Mouse (Mus musculus): ENCODE results near the gene Tomt. TPM values are rescaled to one million over a fixed set of nuclear protein-coding genes. Genes with fewer than 3 reads are reported as not detected.
"Not testable (repeated sequence)": the region's sequence is repeated elsewhere in the genome, so short reads cannot be mapped to it uniquely, and the experiment has no call there.

Tomt gene
- not detected for total RNA-seq (2021)

DNA sequence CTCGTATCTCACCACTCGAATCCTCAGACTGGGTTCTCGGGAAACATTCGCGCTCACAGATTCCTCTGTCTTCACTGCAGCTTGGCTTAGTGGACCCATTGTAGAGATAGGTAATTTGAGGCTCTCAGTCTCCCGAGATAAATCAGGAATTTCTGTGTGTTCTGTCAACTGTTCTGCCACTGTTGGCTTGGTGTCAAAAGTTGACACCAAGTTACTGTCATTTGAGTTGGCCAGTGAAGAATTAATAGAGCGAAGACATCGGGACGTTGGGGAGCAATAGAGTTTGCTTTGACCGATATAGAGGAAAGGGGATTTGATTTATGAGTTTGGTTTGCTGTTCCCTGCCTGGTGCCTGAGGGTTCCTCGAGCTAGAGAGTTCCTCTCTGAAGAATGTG, at the start of gene Tomt:
TSS of gene Tomt (minus strand) at position 73 of the 395 bp plus-strand sequence.
- no peak for DNase-seq
- intact Hi-C loops (cut with DNase I), result no loop called here

DNA sequence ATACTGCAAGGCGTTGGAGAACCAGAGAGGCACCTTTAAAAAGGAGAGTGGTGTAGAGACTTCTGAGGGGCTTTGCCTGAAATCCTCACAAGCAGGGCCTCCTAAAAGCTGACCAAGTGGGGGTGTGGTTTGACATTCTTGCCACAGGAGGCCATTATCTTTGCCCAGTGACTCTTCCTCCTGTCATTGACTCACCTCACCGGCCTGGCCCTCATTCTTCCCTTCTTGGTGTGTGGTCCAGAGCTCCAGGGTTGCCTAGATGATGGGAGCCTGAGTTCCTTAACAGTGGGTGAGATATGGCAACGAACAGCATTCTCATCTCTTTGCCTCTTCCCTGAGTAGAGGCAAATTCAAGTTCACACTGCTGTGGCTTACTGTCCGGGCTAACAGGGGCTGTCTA, 49.7 kb upstream of the Tomt start:
- no peak for DNase-seq
- intact Hi-C loops (cut with DNase I), result no loop called here

DNA sequence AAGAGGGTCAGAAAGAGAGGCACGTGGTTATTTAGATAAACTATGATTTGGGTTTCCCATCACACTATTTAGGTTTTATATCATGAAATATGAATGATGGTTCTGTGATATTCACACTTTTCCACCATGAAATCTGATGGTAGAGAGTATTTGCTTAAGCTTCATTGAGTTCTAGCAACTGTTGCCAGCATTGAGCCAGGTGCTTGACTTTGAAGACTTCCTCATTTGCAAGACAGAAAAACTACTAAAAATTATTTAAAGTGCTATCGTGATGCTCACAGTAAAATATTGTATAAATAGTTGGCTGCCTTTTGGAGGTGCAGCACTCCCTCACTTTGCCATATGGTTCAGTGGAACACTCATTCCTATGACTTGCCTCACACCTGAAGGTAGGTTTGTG, 49.1 kb upstream of the Tomt start:
- no peak for DNase-seq
- intact Hi-C loops (cut with DNase I), result no loop called here

DNA sequence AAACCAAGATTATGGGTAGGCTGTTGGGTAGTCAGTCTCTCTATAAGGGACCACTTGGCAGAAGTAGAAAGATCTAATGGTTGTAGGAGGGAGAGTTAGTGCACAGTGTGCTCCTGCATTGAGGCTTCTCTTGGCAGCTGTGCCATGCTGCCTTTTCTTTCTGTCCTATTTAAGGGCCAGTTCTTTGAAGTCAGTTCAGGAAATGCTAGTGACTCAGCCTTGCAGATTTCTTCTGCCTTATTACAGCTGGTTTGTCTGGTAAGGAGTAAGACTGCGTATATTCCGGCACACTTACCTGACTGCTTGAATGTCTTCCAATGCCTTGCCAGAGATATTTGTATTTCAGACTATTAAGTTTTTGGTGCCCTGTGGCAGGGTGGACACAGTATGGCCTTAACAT, 48.0 kb upstream of the Tomt start:
- DNase-seq, result no peak
- intact Hi-C loops (cut with DNase I), result no loop called here

DNA sequence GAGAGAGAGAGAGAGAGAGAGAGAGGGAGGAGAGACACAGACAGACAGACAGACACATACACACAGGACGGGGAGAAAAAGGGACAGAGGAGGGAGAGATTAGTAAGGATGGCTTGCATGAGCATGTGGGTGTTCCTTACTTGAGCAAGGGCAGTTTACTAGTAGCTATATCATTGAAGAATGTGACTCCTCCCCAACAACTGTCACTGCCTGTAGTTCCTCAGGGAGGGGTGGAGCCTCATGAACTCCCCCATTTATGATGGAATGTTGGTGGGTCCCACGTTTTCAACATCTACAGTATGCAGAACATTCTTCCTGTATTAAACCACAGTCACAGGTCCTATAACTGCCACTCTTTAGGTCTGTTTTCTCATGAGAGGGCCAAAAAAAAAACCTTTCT, 45.9 kb upstream of the Tomt start:
- intact Hi-C loops (cut with DNase I), result no loop called here
- no peak for DNase-seq

DNA sequence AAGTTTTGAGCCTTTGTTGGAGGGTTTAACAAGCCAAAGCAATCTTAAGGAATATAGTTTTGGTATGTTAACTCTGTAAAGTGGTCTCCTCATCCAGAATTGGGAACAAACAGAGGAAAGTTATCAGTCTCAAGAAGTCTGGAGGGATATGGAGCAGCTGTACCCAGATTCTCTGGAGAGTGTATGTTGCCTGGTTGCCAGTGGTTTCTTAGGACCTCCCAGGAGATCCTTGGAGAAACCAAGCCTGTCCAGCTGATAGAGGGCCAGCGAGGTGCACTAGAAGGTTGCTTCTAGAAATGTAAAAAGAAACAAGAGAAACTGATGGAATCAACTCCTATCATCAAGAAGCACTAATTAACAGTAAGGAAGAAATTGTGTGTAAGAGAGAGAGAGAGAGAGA, 45.5 kb upstream of the Tomt start:
- intact Hi-C loops (cut with DNase I), result no loop called here
- DNase-seq, result no peak

DNA sequence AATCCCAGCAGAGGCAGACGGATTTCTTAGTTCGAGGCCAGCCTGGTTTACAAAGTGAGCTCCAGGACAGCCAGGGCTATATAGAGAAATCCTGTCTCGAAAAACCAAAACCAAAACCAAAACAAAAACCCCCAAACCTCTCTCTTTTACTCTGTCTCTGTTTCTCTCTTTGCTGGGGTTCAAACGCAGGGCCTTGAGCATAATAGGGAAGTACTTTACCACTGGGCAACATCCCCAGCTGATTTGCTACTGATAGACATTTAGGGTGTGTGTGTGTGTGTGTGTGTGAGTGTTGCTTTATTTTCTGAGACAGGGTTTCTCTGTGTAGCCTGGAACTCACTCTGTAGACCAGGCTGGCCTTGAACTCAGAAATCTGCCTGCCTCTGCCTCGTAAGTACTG, 42.8 kb upstream of the Tomt start:
- intact Hi-C loops (cut with DNase I); DNase-seq: not testable (repeated sequence)

DNA sequence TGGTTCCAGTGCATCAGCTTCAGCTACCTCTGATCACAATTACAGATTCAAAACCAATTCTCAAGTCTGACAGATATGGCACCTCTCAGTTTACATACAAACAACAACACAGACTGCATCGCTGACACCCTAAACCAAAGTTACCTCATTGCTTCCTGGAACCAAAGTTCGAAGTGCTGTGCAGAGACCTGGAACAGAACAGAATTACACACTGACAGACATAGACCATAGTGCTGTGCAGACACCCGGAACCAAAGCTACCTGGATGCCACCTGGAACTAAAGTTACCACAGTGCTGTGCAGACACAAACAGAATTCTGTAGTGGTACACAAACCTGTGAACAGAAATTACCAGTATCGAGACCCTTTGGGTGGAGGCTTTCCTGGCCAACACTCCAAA, 33.6 kb upstream of the Tomt start:
- intact Hi-C loops (cut with DNase I), result no loop called here
- DNase-seq, result no peak

DNA sequence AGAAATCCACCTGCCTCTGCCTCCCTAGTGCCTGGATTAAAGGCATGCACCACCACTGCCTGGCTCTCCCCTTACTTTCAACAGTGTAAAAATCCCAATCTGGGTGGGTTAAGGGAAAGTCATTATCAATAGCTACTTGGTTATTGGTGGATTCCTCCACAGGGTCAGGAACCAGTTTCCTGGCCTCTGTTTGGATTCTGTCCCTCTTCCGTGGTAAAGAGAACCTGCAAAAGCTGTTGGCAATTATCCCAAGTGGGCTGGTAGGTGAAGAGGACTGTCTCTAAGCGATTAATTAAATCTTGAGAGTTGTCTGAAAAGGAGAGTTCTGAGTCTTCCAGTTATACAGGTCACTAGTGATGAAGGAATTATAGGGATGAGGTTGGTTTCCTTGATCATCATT, 32.2 kb upstream of the Tomt start:
- no peak for DNase-seq
- intact Hi-C loops (cut with DNase I), result no loop called here

DNA sequence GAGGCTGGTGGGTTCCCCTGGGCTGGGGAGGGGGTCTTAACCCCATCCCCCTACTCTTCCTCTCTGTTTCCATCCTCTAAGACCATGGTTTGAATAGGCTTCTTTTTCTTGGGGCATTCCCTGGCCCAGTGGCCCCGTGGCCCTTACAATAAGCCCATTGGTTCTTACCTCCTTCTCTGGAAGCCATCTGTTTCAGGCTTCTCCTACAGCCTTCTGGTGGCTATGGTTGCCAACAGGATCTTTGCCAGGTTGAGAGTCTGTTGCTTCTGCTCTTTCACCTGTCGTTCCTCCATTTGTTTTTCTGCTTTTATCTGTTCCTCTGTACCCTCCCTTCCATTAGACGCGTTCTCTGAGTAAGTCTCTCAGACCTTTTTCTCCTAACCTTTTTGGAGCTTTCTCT, 31.4 kb upstream of the Tomt start:
- intact Hi-C loops (cut with DNase I), result no loop called here

DNA sequence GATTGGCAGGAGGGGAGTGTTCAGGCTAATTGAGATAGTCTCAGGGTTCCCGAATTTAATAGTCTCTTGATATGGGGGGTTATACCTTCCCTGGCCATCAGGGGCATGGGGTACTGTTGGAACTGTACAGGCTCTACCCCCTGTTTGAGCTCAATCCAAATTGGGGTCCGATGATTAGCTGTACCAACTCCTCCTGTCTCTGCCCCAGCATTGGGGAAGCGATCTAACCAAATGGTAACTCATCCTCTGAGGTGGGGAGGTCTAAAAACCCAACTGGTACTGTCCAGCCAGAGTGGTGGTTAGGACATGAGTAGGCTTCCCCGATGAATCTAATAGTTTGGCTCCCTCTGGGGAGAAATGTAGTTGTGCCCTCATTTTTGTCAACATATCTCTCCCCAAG, 30.8 kb upstream of the Tomt start:
- intact Hi-C loops (cut with DNase I), result no loop called here
- DNase-seq, result no peak

More for the DNA sequence above, 31.4 kb upstream of the Tomt start:
- peak; percentile 70 for DNase-seq

DNA sequence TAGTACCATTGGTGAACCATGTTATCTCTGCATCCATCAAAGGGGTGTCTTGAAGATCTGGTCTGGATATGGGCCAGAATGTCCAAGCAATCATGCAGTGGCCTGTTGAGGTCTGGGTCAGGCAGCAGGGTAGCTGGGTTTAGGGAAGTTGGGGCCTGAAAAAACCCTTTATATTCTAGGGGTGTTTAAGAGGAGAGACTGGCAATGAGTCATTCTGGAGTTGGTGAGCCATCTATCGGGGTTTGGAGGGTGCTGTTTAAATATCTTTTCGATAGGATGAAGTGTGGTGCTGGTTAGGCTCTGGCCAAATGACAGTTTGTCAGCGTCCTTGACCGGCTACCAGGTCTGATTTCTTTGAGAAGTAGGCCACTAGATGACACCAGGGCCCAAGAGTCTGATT, 29.8 kb upstream of the Tomt start:
- intact Hi-C loops (cut with DNase I), result no loop called here

DNA sequence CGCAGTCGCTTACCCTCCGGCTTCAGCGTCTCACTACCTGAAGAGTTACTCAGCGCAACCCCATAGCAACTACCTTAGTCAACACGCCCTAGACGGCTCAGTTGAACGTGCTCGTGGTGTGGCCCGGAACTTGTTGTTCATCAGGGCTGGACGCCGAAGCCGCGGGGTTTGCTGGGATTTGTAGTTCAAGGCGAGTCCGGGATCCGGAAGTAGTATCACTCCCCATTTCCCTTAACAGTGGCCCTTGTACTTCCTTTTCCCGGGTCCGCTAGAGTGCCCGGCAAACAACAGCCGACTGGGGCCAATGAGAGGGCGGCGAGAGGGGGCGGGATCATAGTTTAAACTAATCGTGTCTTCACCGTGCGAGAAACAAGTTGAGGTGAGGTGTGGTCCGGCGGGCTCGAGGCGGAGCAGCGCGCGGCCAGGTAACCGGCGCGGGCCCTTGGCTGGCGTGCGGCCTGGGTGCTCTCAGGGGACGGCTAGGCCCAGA, 27.6 kb upstream of the Tomt start, which contains the start of the genes Lrrc51 and Numa1:
TSS of gene Lrrc51 (minus strand) at position 145 of the 490 bp plus-strand sequence.
TSS of gene Numa1 (plus strand) at position 361 of the 490 bp plus-strand sequence.
- DNase-seq, result peak; percentile 95
- intact Hi-C loops (cut with DNase I), result no loop called here

More for the DNA sequence above, 29.8 kb upstream of the Tomt start:
- DNase-seq, result no peak

DNA sequence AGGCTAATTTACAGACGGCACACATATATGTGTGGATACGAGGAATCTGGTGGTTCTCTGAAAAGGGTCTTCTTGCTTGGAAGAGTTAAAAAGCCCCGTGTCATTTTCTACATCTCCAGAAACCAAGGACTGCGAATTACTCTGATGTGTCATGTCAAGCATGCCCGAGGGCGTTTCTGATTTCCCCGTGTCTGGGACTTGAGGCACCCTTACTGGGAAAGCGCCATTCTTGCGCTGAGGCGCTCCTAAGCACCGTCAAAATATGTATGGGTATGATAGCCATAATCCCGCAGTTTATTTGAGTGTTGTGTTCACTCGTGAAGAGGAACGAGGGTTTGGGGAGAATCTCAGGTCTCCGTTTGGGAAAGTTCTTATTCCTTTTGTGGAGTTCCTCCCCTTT, 27.1 kb upstream of the Tomt start:
- intact Hi-C loops (cut with DNase I), result no loop called here
- peak; percentile 23 for DNase-seq

DNA sequence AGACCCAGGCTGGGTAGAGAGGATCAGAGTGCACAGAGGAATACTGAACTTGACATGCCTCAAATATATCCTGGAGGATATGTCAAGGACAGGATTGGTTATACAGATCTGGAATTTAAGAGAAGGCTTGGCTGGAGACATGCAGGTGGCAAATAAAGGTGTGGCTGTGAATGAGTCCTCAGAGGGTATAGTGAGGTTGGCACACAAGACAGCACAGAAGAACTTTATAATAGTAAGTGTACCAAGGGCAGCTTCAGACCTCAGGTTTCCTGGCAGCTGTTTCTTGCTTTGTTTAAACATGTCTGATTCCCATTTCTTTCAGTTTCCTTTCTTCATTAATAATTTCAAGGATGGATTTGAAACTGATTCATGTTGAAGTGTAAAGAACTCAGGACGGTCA, 26.4 kb upstream of the Tomt start:
- DNase-seq, result no peak
- intact Hi-C loops (cut with DNase I), result no loop called here

DNA sequence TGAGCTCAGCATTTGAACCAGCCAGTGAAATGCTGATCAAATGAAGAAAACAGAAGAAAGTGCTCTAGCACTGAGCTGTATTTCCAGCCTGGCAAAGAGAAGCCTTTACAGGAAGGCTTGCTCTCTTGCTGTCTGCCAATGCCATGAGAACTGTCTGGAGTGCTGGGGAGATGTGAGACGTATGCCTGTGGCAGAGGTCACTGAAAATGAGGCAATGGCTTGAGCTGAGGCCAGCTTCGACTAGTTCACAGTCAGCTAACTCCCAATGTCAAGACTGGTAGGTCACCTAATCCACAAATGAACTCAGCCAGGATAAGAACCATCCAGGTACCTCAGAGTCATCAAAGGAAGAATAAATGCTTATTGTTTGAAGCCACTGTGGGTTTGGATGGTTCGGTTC, 21.9 kb upstream of the Tomt start:
- DNase-seq, result no peak
- intact Hi-C loops (cut with DNase I), result no loop called here

DNA sequence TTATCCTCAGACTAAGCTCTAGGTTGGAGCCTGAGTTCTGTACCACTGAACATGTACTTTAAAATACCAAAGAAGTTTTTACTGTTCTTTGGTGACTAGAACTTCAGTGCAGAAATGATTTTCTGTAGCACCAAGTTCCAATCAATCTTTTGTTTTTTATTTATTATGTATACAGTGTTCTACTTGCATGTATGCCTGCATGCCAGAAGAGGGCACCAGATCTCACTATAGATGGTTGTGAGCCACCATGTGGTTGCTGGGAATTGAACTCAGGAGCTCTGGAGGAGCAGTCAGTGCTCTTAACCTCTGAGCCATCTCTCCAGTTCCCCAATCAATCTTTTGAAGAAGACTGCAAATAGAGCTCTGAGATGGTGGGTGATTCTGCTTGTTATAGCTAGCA, 19.7 kb upstream of the Tomt start:
- DNase-seq; intact Hi-C loops (cut with DNase I): not testable (repeated sequence)

DNA sequence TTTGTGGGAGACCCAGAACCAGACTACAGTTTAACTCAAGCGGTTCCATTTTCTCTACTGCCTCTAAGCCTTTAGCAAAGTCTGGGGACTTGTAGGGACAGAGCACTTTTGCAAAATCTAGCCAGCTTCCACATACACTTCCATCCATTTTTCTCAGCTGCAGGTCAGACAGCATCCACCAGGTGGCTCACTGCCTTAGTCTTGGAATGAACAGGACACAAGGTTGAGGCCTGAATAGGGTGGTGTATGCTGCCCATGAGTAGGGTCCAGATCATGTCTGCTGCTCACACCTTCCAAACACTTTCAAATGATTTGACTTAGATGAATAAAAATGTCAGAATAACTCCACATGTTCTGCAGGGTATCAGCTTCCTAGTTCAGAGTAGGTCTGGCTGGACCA, 11.9 kb upstream of the Tomt start:
- intact Hi-C loops (cut with DNase I), result loop anchor here (10.0 kb wide), 1 partner anchor 157 kb away; no protein-coding TSS in a partner anchor
- peak; percentile 59 for DNase-seq

DNA sequence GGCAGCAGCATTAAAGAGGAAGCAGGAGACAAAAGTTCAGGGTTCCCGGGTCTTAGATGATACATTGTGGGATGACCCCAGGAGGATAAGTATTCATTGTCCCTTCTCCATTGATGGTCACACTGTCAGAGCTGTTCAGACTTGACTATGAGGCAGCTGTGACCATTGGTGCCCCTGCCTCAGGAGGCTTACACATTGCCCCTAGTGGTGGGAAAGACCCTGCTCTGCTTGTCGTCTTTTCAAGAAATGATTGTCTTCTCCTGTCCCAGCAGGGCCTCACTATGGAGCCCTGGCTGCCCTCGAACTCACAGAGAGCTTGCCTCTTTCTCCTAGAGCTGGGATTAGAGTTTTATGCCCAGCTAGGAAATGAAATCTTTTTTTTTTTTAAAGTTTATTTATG, 5.8 kb upstream of the Tomt start:
- no peak for DNase-seq
- intact Hi-C loops (cut with DNase I), result loop anchor here (10.0 kb wide), 1 partner anchor 163 kb away; no protein-coding TSS in a partner anchor

DNA sequence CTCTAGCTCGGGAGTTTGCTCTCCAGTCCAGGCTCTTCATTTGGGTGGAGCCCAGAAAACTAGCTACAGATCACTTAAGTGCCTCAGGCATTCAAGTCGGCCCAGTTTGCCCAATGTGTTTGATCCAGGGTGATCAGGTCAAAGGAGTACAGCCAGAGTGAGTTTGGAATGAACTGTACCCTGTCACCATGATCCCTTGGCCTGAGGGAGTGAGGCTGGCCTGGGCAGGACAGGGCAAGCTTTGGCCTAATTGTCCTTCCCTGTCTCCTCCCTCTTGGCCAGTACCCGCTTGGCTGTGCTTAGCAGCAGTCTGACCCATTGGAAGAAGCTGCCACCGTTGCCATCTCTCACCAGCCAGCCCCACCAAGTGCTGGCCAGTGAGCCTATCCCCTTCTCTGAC, 4.0 kb upstream of the Tomt start:
- intact Hi-C loops (cut with DNase I), result loop anchor here (10.0 kb wide), 1 partner anchor 165 kb away; no protein-coding TSS in a partner anchor
- DNase-seq, result no peak

DNA sequence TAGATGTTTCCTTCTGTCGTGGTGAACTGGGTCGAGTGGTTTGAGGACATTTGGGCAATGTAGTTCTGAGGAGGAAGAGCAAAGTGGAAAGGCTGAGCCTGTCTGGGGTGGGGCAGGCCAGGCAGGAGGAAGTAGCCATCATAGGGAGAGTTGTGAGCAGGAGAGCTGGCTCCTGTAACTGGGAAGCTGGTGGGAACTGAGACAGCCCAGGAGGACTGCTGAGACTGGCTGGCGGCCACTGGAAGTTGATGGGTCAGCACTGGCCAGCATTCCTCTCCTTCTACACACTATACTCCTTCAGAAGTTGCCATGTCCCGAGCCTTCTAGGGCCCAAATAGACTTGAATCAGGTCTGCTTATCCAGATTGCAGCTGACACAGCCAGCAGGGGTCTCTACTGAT, 2.2 kb upstream of the Tomt start:
- no peak for DNase-seq
- intact Hi-C loops (cut with DNase I), result no loop called here

DNA sequence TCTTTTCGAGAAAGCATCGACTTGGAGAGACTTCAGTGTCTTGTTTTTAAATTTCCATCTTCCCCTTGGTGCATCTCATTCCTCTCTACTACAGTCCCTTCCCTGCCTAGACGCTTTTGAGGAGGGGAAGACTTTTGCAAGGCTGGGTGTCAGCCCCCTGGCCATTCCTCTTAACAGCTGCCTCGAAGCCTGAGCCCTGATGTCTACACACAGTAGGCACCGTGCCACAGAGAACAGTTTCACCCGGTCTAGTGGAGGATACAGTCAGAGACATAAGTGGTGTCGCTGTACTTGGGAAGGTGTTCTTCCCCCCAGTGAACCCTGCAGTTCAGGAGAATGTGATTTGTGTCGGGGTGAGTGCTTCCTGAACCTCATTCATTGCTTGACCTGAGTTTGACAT, 537 bp upstream of the Tomt start:
- DNase-seq, result no peak
- intact Hi-C loops (cut with DNase I), result no loop called here

DNA sequence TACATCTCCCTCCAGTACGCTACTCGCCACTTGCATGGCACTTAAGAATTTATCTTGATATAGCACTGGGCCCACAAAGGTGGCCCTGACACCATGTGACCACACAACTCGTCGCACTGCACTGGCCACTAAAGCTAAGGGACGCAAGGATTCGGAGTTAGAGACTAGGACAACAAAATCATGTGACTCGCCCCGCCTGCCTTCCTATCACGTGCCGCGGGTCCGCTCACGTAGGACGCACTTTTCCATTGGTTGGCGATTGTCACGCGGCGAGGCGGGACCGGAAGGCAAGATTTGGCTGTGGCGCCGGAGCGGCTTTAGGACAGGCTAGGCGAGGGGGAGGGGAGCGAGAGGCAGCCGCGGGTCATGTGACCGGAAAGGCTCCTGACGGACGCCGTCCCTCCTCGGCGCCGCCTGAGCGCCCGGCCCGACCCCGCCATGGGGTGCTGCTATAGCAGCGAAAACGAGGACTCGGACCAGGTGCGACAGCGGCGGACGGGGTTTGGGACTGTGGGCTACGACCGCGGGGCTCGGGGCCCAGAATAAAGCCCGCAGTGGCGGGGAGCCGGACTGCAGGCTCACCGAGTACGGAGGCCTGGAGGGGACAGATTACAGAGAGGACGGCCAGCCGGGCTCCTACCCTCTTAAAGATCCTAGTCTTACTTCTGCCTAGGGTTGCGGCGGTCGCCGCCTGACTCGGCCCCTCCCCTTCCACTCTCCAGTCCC, 435 bp downstream of the Tomt start, which contains the start of gene Lamtor1:
TSS of gene Lamtor1 (plus strand) at position 344 of the 726 bp plus-strand sequence.
- intact Hi-C loops (cut with DNase I), result no loop called here
- peak; percentile 100 for DNase-seq
